Mouse (Mus musculus) heart, embryonic 13.5 days (tissue): ENCODE measurements around the gene Rnf44. TPM values are rescaled to one million over a fixed set of nuclear protein-coding genes. Genes with fewer than 3 reads are reported as not detected.

Experiments used
- ATAC-seq: fragments of 200-750 bp; cut with Nextera tagmentation; 2 replicates; pipeline ENCODE4 v1.8.0; 2017; ENCODE audit warnings: moderate TSS enrichment; ENCODE audit not compliant: insufficient number of reproducible peaks, low FRiP score, low TSS enrichment; ENCODE audit errors: extremely low read depth
- H3K27ac ChIP-seq: fragments of 300-500 bp; sonication (generic); replicated peaks from 2 replicates; pipeline ENCODE4 v1.5.1; 2015; ENCODE audit warnings: moderate library complexity, mild to moderate bottlenecking, inconsistent platforms
- H3K27me3 ChIP-seq: fragments of 300-500 bp; sonication (generic); replicated peaks from 2 replicates; pipeline ENCODE4 v1.6.1; 2015; ENCODE audit warnings: mild to moderate bottlenecking, inconsistent platforms
- H3K36me3 ChIP-seq: fragments of 300-500 bp; sonication (generic); 2 replicates; pipeline ENCODE4 v1.6.1; 2015; ENCODE audit warnings: mild to moderate bottlenecking, inconsistent platforms
- H3K4me1 ChIP-seq: fragments of 300-500 bp; sonication (generic); 2 replicates; pipeline ENCODE4 v1.6.1; 2015; ENCODE audit warnings: inconsistent platforms
- H3K4me2 ChIP-seq: fragments of 300-500 bp; sonication (generic); 2 replicates; pipeline ENCODE4 v1.6.1; 2015; ENCODE audit warnings: inconsistent platforms, mild to moderate bottlenecking, moderate library complexity
- H3K4me3 ChIP-seq: fragments of 300-500 bp; sonication (generic); 2 replicates; pipeline ENCODE4 v1.5.1; 2015; ENCODE audit warnings: moderate library complexity, mild to moderate bottlenecking, inconsistent platforms
- H3K9ac ChIP-seq: fragments of 300-500 bp; sonication (generic); 2 replicates; pipeline ENCODE4 v1.6.1; 2015; ENCODE audit warnings: inconsistent platforms, mild to moderate bottlenecking, moderate library complexity
- H3K9me3 ChIP-seq: fragments of 300-500 bp; sonication (generic); 2 replicates; pipeline ENCODE4 v1.6.1; 2016; ENCODE audit warnings: inconsistent platforms
- WGBS: fragments of 180-500 bp; shearing (Covaris S2); methylation state at CpG from one replicate; pipeline ENCODE4 v1.1.7; 2015; ENCODE audit warnings: mixed read lengths; 5-methylcytosine and 5-hydroxymethylcytosine counted together
- polyA plus RNA-seq: library from polyadenylated mRNA; unstranded; fragments of >200 nt; fragmentation: Nextera tagmentation; extraction: Ambion mirVana; gene quantifications from 2 replicates; pipeline ENCODE4 v1.2.1, GENCODE M21; 2015

Gene Rnf44
- polyA plus RNA-seq, 1 experiment from 2014 or later, result 53.2 TPM

- Histone ChIP-seq H3K36me3 (no peaks in the 10 kb centered on the region), H3K4me2 (no peak overlapping the region), H3K27ac (no peak overlapping the region), H3K9me3 (no peaks in the 10 kb centered on the region), H3K4me1 (no peaks in the 10 kb centered on the region), H3K9ac (no peak overlapping the region), H3K27me3 (peaks cover 14% of the 10 kb centered on the region; the same call in 1 of the 2 replicates), H3K4me3 (no peak overlapping the region)
- 66% methylated on average over 7 of the region's 7 CpGs for WGBS
- ATAC-seq, result no peak
Observed at GRCm38 (mm10) chr13:54702507-54702906, 8.8 kb upstream of the Rnf44 start.

- no peaks in the 10 kb centered on the region for H3K4me1 ChIP-seq
- peaks cover 12% of the 10 kb centered on the region; the same call in 1 of the 2 replicates for H3K27me3 ChIP-seq
- no peaks in the 10 kb centered on the region for H3K36me3 ChIP-seq
- H3K4me3 ChIP-seq, result no peak within 1 kb of the TSS
- no peak within 1 kb of the TSS for H3K9ac ChIP-seq
- no peaks in the 10 kb centered on the region for H3K9me3 ChIP-seq
- no peak for ATAC-seq
- H3K27ac ChIP-seq, result no peak within 1 kb of the TSS
- no peak within 1 kb of the TSS for H3K4me2 ChIP-seq
- WGBS, result 68% methylated on average over 5 of the region's 5 CpGs
Observed at GRCm38 (mm10) chr13:54701243-54701642, 7.5 kb upstream of the Rnf44 start, which contains the start of gene Cdhr2. Gene Cdhr2, plus strand, starts transcription at chr13:54701461.

DNA sequence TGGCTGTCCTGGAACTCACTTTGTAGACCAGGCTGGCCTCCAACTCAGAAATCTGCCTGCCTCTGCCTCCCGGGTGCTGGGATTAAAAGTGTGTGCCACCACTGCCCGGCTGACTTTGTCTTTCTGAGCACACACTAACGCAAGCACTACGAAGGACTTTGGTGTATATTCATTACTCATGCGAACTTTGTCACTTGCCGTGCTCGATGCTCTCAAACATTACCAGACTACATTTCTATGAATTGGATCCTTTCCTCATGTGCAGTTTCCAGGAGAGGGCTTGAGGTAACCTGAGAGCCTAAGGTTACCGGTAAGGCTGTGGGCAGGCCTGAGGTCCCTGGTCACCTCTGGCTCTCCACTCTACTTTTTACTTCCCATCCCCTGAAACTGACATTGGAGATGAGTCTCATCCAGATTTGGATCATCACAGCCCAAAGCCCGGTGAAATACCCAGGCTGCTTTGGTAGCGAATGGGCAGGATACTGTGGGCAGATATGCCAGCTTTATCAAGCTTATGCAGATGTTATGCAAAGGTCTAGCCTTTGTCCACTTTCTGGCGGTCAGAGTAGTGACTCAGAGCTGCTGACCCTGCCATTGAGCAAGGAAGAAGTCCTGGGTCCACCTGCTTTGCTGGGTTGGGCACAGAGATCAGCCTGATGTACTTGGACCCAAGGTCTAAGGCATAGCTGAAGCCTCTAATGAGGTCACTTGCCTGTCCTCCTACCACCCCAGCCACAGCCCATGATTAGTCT is 1.9 kb upstream of the Rnf44 start:
- Histone ChIP-seq H3K4me1 (peaks cover 27% of the 10 kb centered on the region), H3K4me3 (no peak overlapping the region), H3K4me2 (no peak overlapping the region), H3K9ac (no peak overlapping the region), H3K27me3 (no peaks in the 10 kb centered on the region), H3K27ac (no peak overlapping the region), H3K9me3 (no peaks in the 10 kb centered on the region), H3K36me3 (0 out of 2 replicates have a peak, but pooled peaks cover 3% of the 10 kb centered on the region)
- WGBS, result 83% methylated on average over 11 of the region's 11 CpGs
- ATAC-seq, result no peak

DNA sequence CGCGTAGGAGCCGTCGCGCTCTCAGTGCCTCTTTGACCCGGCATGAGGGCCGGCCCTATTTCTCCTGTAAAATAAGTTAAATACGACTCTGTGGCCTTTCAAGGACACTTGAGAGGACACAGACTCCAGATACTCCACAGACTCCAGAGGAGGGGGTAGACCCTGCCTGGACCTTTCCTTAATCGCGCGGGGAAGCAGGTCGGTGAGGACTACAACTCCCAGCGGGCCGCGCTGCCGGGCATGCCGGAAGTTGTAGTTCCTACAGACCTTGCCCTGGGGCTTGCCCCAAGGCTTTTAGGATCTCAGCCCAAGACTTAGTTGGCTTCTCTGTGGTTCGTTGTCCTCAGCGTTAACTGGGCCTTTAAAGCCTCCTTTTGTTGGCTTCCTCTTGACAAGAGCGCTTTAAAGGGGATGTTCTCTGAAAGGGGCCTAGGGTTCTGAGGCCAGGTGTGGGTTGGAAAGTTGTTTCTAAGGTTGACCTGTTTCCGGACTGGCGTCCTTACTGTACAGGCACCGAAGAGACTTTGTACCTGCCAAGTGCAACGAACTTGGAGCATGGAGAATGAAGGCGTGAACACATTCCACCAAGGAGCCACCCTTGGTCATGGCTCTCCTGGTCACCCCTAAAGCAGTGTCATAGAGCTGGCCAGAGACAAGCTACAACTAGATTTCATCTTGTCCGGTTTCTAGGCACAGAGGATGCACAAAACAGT is 797 bp upstream of the Rnf44 start:
- peaks cover 35% of the 10 kb centered on the region for H3K4me1 ChIP-seq
- peak overlapping the region; percentile 97 for H3K27ac ChIP-seq
- peak overlapping the region; percentile 80 for H3K9ac ChIP-seq
- no peaks in the 10 kb centered on the region for H3K27me3 ChIP-seq
- 0 out of 2 replicates have a peak, but pooled peaks cover 3% of the 10 kb centered on the region for H3K36me3 ChIP-seq
- peak overlapping the region; percentile 99 for H3K4me2 ChIP-seq
- peak; percentile 63 for ATAC-seq
- H3K4me3 ChIP-seq, result peak overlapping the region; percentile 99
- H3K9me3 ChIP-seq, result no peaks in the 10 kb centered on the region
- WGBS, result 13% methylated on average over 26 of the region's 26 CpGs

- H3K9me3 ChIP-seq, result no peaks in the 10 kb centered on the region
- WGBS, result 7% methylated on average over 21 of the region's 21 CpGs
- peaks cover 47% of the 10 kb centered on the region for H3K4me1 ChIP-seq
- H3K27ac ChIP-seq, result peak overlapping the region; percentile 97
- H3K9ac ChIP-seq, result peak overlapping the region; percentile 99
- ATAC-seq, result no peak
- 0 out of 2 replicates have a peak, but pooled peaks cover 3% of the 10 kb centered on the region for H3K36me3 ChIP-seq
- no peaks in the 10 kb centered on the region for H3K27me3 ChIP-seq
- H3K4me2 ChIP-seq, result peak overlapping the region; percentile 99
- H3K4me3 ChIP-seq, result peak overlapping the region; percentile 99
Observed at GRCm38 (mm10) chr13:54692711-54693557, 773 bp downstream of the Rnf44 start.

DNA sequence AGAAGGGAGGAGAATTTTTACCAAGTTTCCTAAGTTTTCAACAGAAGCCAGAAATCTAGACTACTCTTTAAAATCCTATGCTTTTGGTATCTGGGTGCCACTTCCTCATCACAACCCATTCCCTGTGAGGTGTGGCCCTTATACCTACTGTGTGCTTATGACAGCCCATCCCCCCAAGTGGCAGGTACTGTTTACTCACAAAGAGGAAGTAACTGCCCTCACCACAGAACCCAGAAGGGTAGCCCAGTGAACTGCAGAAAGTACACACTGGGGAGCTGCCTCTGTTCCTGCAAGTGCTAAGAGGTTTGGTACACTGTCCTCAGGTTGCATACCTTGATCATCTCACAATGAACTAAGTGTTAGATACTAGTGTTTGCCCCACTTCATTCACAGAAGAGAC is 2.0 kb downstream of the Rnf44 start:
- no peaks in the 10 kb centered on the region for H3K9me3 ChIP-seq
- H3K4me3 ChIP-seq, result peak overlapping the region; percentile 99
- peak overlapping the region; percentile 97; the same call in 1 of the 2 replicates for H3K27ac ChIP-seq

GRCm38 (mm10) chr13:54690151-54690740 is 3.5 kb downstream of the Rnf44 start:
- Histone ChIP-seq H3K4me1 (peaks cover 60% of the 10 kb centered on the region), H3K4me3 (no peak overlapping the region), H3K9me3 (no peaks in the 10 kb centered on the region), H3K36me3 (0 out of 2 replicates have a peak, but pooled peaks cover 3% of the 10 kb centered on the region), H3K9ac (peak overlapping the region; percentile 44), H3K4me2 (no peak overlapping the region), H3K27me3 (no peaks in the 10 kb centered on the region), H3K27ac (no peak overlapping the region)
- no peak for ATAC-seq
- 90% methylated on average over 8 of the region's 8 CpGs for WGBS

More for the DNA sequence above, 2.0 kb downstream of the Rnf44 start:
- H3K27me3 ChIP-seq, result no peaks in the 10 kb centered on the region
- peaks cover 47% of the 10 kb centered on the region for H3K4me1 ChIP-seq
- ATAC-seq, result no peak
- H3K4me2 ChIP-seq, result peak overlapping the region; percentile 99
- H3K36me3 ChIP-seq, result 0 out of 2 replicates have a peak, but pooled peaks cover 3% of the 10 kb centered on the region
- H3K9ac ChIP-seq, result peak overlapping the region; percentile 99

DNA sequence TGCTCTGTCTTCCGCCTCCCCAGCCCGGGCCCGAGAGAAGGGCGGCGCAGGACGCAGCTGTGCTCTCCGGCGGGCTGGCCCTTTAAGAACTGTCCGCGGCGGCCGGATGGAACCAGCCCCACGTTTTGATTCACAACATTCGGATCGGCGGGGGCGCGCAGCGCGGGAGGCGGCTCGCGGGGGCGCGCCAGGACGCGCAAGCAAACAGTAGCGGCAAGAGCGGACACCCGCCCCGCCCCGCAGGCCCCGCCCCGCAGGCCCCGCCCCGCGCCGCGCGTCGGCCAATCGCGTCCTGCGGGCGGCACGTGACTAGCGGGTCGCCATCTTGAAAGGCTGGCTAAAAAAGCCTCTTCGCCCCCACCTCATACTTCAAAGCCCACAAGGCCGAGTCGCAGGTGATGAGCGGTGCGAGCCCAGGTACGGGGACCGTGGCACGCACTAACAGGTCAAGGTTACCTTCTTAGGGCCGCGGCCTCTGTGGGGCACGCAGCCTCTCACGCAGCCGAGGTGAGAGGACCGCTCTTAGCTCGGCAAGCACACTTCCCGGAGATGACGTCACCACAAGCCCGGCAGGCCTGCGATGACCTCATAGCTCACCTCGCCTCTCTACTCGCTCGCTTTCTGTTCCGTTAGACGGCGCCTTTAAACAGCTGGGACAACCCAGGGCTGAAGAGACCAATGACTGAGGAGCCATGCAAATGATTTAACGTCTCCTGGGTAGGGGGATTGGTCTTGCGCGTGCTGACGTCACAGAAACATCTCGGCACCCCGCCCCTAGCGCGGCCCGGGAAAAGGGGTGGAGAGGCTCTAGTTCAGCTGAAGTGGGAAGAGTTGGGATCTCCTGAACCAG is 5.9 kb downstream of the Rnf44 start:
- no peaks in the 10 kb centered on the region for H3K9me3 ChIP-seq
- peaks cover 20% of the 10 kb centered on the region for H3K36me3 ChIP-seq
- ATAC-seq, result peak; percentile 88
- H3K4me3 ChIP-seq, result peak overlapping the region; percentile 93
- no peaks in the 10 kb centered on the region for H3K27me3 ChIP-seq
- WGBS, result under 1% methylated on average over 79 of the region's 82 CpGs
- peak overlapping the region; percentile 87 for H3K4me2 ChIP-seq
- H3K4me1 ChIP-seq, result peaks cover 71% of the 10 kb centered on the region
- peak overlapping the region; percentile 93 for H3K27ac ChIP-seq
- H3K9ac ChIP-seq, result peak overlapping the region; percentile 92

DNA sequence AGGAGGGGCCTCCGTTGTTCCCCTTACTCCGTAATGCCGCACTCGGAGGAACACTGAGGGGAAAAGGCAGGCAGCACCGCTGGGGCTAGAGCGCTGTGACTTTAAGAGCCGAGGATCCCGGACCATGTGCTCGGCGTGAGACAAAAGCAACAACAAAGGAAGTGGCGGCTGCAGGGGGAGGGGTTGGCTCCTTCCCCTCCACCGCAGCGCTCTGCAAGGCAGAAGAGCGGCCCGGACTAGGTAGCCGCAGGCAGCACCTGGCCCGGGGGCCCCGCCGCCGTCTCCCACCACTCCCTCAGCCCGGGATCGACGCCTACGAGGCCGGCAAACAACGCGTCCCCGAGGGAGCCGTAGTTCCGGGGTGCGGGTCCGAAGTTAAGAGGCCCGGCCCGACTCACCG is 6.6 kb downstream of the Rnf44 start:
- no peaks in the 10 kb centered on the region for H3K27me3 ChIP-seq
- WGBS, result under 1% methylated on average over 35 of the region's 35 CpGs
- H3K4me3 ChIP-seq, result peak overlapping the region; percentile 93
- peaks cover 27% of the 10 kb centered on the region for H3K36me3 ChIP-seq
- H3K27ac ChIP-seq, result peak overlapping the region; percentile 93
- H3K4me1 ChIP-seq, result peaks cover 64% of the 10 kb centered on the region
- H3K4me2 ChIP-seq, result peak overlapping the region; percentile 87
- peak overlapping the region; percentile 92 for H3K9ac ChIP-seq
- H3K9me3 ChIP-seq, result no peaks in the 10 kb centered on the region
- ATAC-seq, result peak; percentile 24; the same call in 1 of the 2 replicates
